Mouse (Mus musculus) brain, adult 2 months (tissue): ENCODE measurements around the gene Ano4.
A peak's percentile ranks its signal among the peaks of the same experiment; 100 is the strongest.
"Not testable (repeated sequence)": the region's sequence is repeated elsewhere in the genome, so short reads cannot be mapped to it uniquely, and the experiment has no call there.

Experiments used
- DNase-seq: peaks from one replicate; pipeline ENCODE4 v3.0.0; 2011; ENCODE audit warnings: low read depth, low spot score

Gene Ano4

GRCm38 (mm10) chr10:89149166-89149565 is 195.4 kb downstream of the Ano4 start:
- no peak for DNase-seq

GRCm38 (mm10) chr10:89121391-89121790 is 223.2 kb downstream of the Ano4 start:
- no peak for DNase-seq

DNA sequence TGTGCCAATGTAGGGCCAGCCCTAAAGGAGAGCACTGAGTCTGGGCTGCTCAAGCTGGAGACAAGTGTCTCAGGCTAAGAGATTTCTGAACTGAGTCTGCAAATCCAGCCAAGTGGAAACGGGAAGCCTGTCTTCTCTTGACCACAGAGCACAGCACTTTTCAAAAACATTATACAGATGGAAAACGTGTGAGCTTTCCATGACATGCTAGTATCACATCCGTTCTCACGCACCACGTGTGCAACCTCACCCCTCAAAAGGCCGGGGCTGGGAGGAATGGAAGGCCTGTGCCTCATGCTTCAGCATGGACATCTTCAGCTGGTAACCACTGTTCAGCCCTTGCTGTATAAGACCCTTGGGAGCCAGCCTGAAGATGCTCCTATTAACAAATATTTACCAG is 230.2 kb downstream of the Ano4 start:
- no peak for DNase-seq

GRCm38 (mm10) chr10:89111466-89111865 is 233.1 kb downstream of the Ano4 start:
- DNase-seq, result peak; percentile 68

- DNase-seq, result no peak
Measured at GRCm38 (mm10) chr10:89110917-89111316, 233.6 kb downstream of the Ano4 start.

DNA sequence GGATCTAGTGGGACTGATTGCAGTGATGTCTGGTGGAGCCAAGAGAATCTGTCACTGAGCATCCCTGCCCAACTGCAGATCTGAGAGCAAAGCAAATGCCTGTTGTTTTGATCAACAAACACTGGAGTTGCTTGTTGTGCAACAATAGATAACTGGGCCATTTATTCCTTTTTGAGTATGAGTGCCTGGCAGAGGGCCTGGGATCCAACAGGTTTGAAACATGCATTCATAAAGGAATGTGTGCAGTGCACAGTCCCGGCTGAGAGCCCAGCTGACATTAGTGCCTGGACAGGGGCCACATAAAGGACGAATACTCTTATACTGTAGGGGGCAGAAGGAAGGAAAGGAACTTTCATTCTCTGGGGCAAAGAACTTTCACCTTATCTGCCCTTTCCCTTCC is 241.0 kb downstream of the Ano4 start:
- DNase-seq, result peak; percentile 89

GRCm38 (mm10) chr10:89102025-89102424 is 242.5 kb downstream of the Ano4 start:
- no peak for DNase-seq

DNA sequence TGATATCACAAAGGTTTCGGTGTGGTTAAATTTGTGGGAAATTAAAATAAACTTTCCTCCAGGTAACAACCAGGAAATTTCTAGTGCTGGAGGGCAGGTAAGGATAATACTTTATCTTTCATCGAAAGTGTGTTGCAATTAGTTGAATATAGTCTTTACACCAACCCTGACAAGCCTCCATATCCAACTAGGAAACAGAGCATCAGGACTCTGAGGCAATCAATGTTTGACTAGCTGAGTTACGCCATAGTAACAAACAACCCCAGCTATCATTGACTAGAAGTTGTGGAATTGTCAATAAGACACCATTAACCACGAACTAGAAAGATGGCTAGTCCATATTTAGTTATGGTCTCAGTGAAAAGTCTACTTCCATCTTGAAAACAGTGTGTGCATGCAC is 246.4 kb downstream of the Ano4 start:
- DNase-seq, result no peak

DNA sequence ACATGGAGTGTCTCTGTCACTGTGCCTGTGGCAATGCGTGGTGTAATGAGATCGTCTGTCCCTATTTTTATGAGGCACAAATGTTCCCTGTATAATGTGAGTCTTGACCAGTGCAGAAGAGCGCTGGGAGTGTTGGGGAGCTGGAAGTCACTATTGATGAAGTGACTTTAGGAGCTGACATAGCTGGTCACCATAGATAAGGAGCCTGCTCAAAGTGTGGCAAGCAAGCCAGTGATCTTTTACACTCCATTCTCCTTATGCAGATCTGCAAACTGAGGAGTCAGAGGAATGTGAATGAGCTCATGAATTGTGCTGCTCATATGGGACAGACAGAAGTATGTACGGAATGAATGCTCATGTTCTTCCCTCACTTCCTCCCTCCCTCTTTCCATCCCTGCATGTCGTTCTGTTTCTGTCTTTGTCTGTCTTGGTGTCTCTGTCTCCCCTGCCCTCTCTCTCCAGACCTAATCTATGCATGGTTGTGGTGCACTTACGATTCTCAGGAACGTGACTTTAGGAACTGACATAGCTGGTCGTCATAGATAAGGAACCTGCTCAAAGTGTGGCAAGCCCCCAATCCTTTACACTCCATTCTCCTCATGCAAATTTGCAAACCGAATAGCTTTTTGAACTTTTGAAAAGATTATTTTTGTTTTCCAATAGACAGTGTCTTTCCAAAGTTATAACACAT is 252.1 kb downstream of the Ano4 start:
- no peak for DNase-seq

DNA sequence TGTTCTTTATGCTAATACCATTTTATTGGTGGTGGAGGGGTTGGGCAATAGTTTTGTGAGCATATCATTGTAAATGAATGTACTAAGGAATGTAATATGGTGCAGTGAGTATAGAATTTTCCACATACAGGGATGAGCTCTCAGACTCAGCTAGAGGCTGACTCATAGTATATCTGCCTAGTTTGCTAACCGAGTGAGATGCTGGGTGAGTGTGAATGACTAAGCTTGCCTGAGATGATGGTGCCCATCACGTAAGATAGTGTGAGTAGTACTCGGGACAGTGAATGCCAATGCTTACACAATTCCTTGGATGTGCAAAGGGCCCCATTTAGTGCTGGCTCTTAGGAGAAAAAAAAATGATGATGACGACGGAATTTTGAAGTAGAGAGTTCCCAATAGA is 267.1 kb downstream of the Ano4 start:
- DNase-seq, result peak; percentile 61

DNA sequence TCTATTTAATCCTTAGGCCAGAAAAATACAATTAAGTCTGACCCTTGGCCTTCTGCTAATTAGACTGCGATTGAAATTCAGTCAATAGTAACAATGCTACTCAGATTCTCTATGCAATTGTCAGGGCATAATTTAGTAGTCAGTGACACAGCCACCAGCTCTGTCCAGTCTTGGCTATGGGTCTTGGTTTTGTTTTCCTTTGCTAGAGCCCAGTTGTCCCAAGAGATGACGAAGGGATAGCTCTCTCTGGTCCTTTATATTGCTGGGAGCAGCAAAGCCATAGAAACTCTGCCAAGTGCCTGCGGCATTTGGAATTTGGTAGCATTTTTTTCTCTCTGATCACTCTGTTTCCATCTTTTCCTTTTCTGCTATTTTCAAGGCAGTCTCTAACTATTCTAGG is 288.7 kb downstream of the Ano4 start:
- peak; percentile 85 for DNase-seq

DNA sequence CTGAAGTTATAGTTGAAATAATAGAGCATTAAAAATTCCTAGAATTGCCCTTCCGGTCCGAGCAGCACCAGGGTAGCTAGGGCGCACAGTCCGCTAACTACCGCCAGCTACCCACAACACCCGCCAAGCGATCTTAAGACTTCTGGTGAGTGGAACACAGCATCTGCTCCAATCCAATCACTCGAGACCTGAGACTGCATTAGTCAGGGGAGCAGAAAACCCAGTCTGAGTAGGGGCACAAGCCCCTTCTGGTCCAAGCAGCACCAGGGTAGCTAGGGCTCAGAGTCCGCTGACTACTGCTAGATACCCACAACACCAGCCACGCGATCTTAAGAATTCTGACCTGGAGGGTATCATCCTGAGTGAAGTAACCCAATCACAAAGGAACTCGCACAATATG is 299.6 kb downstream of the Ano4 start:
- DNase-seq, result not testable (repeated sequence)

GRCm38 (mm10) chr10:89044166-89044565 is 300.4 kb downstream of the Ano4 start:
- no peak for DNase-seq

DNA sequence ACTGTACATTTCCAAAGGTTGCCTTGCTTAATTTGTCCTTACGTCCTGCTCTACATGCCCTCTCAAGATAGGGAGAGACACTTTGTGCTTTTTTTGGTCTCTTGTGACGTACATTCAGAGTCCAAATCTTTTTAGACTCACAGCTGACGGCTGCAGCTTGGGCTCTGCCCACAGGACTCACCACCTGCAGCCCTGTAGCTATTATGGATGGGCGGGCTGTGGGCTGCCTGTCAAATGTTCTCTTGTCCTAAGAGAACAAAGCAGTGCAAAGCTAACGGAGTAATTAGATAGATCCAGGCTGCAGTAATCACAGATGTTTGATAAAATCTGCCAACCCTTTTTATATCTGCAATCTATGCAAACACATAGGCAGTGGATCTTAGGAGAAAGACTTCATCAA is 325.6 kb downstream of the Ano4 start:
- DNase-seq, result peak; percentile 82

DNA sequence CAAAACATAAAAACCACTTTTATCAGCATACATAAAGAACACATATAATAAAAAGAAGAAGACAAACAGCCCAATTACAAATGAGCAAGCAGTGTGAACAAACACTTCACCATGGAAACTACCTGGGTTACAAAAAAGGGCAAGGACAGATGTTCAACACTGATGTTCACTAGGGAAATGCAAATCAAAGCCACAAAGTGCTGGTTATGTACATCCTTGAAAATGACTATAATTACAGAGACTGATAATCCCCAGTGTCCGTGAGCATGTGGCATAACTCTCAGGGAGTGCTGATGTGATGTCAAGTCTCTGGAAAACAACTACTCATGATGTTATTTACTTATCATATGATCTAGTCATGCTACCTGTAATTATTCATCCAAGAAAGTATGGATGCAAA is 336.3 kb downstream of the Ano4 start:
- no peak for DNase-seq

DNA sequence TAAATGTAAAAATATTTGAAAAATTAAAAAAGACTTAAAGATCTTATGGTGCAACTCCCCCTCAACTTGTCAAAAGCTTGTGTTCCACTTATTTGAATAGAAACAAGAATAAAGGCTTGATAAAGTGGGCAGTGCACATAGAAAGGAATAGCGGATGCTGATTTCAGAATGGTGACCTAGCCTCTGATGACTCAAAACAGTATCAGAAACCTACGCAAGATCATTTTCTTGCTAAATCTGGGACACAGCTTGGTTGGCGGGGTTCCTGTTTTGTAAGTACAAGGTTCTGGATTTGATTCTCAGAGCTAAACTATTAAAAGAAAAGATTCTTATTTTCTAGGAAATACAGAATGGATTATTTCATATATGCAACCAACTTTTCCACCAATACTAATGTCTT is 340.0 kb downstream of the Ano4 start:
- peak; percentile 80 for DNase-seq

DNA sequence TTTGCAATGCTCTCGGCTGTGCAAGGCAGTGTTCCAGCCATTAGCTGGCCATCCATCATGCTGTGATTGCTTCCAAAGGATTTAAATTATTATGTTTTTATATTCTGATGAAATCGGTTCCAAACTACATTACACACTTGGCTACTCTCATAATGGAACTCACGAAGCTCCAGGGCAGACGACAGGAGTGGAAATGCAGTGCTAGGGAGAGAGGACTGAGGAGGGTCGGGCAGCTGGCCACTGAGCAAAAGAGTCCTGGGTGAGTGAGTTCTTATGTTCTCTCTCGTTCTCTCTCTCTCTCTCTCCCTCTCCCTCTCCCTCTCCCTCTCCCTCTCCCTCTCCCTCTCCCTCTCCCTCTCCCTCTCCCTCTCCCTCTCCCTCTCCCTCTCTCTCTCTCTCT is 357.6 kb downstream of the Ano4 start:
- DNase-seq, result no peak

- DNase-seq, result no peak
Measured at GRCm38 (mm10) chr10:88983444-88983843, 361.1 kb downstream of the Ano4 start.

DNA sequence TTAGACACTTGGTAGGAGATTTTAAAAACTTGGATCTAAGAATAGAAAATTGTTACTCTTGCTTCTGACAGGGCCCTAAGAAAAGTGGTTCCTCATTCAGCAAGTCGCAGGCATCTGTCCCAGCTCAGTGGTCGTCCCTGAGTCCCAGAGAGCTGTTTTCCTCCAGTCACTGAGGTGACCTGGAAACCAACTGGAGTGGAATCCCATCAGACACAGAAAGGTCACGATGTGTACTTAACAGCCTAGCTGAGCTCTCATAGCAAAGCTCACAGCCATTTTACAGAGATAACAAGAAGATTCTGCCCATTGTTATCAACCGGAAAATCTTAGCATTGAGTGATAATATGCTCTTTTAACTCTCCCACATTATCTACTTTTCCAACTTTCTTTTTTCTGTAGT is 365.1 kb downstream of the Ano4 start:
- no peak for DNase-seq

GRCm38 (mm10) chr10:88978932-88979331 is 365.6 kb downstream of the Ano4 start:
- DNase-seq, result no peak

DNA sequence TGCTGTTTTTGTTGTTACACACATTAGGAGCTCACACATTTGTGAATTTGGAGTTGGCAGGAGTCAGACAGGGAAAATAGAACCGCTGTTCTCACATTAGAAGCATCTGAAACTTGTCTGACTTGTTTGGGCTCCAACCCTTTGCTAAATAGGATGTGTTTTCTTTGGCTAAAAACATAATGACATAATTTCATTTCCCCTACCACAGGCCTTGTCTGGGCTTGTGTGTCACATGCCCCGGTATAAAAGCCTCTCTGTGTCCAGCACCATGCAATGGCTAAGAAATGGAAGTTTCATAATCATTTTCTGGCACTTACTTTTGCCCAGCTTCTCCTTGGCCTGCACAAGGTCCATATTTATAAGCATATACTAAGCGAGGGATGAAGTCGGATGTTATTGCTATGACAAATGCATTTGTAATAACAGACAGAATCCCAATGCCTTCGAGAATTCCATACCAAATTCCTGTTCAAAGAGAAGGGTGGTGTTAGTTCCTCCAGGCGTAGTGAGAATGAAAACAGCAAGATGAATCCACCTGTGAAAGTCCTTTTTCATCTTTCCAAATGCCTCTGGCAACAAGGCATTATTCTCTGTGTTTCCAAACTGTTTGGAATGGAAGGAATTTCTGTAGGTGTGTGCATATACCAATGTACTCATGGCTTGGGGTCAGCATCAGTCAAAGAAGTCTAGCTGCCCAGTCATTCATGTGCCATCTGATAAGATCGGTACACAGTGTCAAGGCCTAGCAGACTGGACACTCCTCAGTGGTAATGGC is 373.4 kb downstream of the Ano4 start:
- no peak for DNase-seq

DNA sequence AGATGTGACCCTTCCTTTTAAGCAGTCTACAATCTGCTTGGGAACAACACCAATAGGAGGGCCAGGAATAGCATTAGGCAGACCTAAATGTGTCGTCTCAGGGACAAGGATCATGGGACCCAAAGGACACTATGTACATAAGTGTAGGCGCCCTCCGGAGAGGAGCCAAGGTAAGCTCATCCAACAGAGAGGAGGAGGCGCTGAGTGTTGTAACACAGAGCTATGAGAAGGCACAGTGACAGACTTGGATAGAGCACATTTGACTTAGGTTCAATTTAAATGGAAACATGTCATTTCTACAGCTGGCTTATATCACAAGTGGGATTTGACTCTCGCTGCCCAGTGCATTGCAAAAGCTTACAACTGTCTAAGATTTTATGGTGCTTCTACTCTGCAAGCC is 376.0 kb downstream of the Ano4 start:
- DNase-seq, result no peak

- peak; percentile 75 for DNase-seq
Measured at GRCm38 (mm10) chr10:88960791-88961190, 383.8 kb downstream of the Ano4 start.
